ENCODE assay signal across 9 mouse cellular contexts in the genomic region with DNA sequence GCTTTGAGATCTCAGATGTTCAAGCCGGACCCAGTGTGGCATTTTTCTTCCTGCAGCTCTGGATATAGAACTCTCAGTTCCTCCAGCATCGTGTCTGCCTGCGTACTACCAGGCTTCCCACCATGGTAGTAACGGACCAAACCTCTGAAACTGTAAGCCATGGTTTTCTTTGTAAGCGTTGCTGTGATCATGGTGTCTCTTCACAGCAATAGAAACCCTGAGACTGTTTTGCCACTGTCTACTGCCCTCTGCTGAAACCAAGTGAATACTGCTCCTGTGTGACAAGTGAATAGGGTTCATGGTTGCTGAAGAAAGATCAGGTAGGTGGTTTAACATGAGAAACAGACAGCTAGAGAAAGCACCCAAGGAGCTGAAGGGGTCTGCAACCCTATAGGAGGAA. TPM values are rescaled to one million over a fixed set of nuclear protein-coding genes. Genes with fewer than 3 reads are reported as not detected.
DNase-seq lines count a peak whose midpoint lies in the region; ATAC-seq and TF ChIP-seq lines count a peak whose summit lies in the region.
"Had no signal": no experiment of that assay in that cellular context is flagged by ENCODE, and none has a peak within 500 bp of the region (broad histone marks: within the 10 kb centered on the region; RNA-seq: fewer than 3 reads in every experiment).

No protein-coding gene starts in this region.

- H3K27me3 ChIP-seq in midbrain, postnatal 0 days (ENCODE audit: insufficient read depth, low read length) = no peaks in the 10 kb centered on the region
- H3K27me3 ChIP-seq in midbrain, embryonic 13.5 days = no peaks in the 10 kb centered on the region
- H3K27me3 ChIP-seq in forebrain, embryonic 11.5 days (ENCODE audit: control insufficient read depth, insufficient read depth, low read length) = no peaks in the 10 kb centered on the region

- no peak overlapping the region for H3K4me3 ChIP-seq in midbrain, postnatal 0 days (ENCODE audit: low read depth, low read length)
- H3K4me3 ChIP-seq in midbrain, embryonic 13.5 days (replicated peaks) = no peak overlapping the region
- H3K4me3 ChIP-seq in forebrain, embryonic 11.5 days (ENCODE audit: low read depth, low read length) = no peak overlapping the region
- H3K4me3 ChIP-seq: megakaryocyte, embryonic 14.5 days had no signal

- H3K9ac ChIP-seq in midbrain, postnatal 0 days (replicated peaks; ENCODE audit: low read length, poor library complexity, severe bottlenecking) = no peak overlapping the region
- no peak overlapping the region for H3K9ac ChIP-seq in midbrain, embryonic 13.5 days (replicated peaks)
- H3K9ac ChIP-seq in forebrain, embryonic 11.5 days (ENCODE audit: low read length) = no peak overlapping the region

- H3K36me3 ChIP-seq in midbrain, postnatal 0 days (ENCODE audit: insufficient read depth, low read length) = no peaks in the 10 kb centered on the region
- no peaks in the 10 kb centered on the region for H3K36me3 ChIP-seq in midbrain, embryonic 13.5 days
- H3K36me3 ChIP-seq in forebrain, embryonic 11.5 days (ENCODE audit: control insufficient read depth, insufficient read depth, low read length) = no peaks in the 10 kb centered on the region

- no peak for ATAC-seq in midbrain, postnatal 0 days (ENCODE audit: low FRiP score)
- ATAC-seq in midbrain, embryonic 13.5 days = no peak
- ATAC-seq in monocyte, adult 5-6 weeks (replicated peaks; ENCODE audit: insufficient number of reproducible peaks, low FRiP score, low TSS enrichment, poor library complexity, severe bottlenecking) = peak; percentile 84
- ATAC-seq in forebrain, embryonic 11.5 days (replicated peaks; ENCODE audit: low FRiP score) = no peak

- DNase-seq in cerebellum, adult 18-20 months = peak; percentile 12 to 18
- DNase-seq in cerebellum, adult 9-11 months = no peak
- peak; percentile 49 for DNase-seq in midbrain, postnatal 0 days (ENCODE audit: low spot score)
- DNase-seq in cerebellum, postnatal 36 days = peak; percentile 6 to 20
- DNase-seq in kidney, postnatal 36 days = peak; percentile 63 to 69
- no peak for DNase-seq in forebrain, embryonic 11.5 days (ENCODE audit: low spot score)

- TF ChIP-seq CTCF in midbrain, postnatal 0 days (IDR thresholded peaks at IDR 0.05) = peak; percentile 72

- H3K4me1 ChIP-seq in midbrain, postnatal 0 days (ENCODE audit: insufficient read depth, low read length) = no peaks in the 10 kb centered on the region
- no peaks in the 10 kb centered on the region for H3K4me1 ChIP-seq in midbrain, embryonic 13.5 days (replicated peaks)
- no peaks in the 10 kb centered on the region for H3K4me1 ChIP-seq in forebrain, embryonic 11.5 days (replicated peaks; ENCODE audit: control insufficient read depth, insufficient read depth, low read length)

- H3K4me2 ChIP-seq in midbrain, postnatal 0 days (ENCODE audit: low read depth, low read length, poor library complexity, severe bottlenecking) = no peak overlapping the region
- H3K4me2 ChIP-seq in midbrain, embryonic 13.5 days (replicated peaks) = no peak overlapping the region
- no peak overlapping the region for H3K4me2 ChIP-seq in forebrain, embryonic 11.5 days (ENCODE audit: low read depth, low read length, severe bottlenecking)

- no peak overlapping the region for H3K27ac ChIP-seq in midbrain, postnatal 0 days (ENCODE audit: low read depth, low read length)
- no peak overlapping the region for H3K27ac ChIP-seq in midbrain, embryonic 13.5 days
- no peak overlapping the region for H3K27ac ChIP-seq in forebrain, embryonic 11.5 days (ENCODE audit: low read depth, low read length)

- no peaks in the 10 kb centered on the region for H3K9me3 ChIP-seq in midbrain, postnatal 0 days (ENCODE audit: low read length)
- H3K9me3 ChIP-seq in midbrain, embryonic 13.5 days = no peaks in the 10 kb centered on the region
- H3K9me3 ChIP-seq in forebrain, embryonic 11.5 days (ENCODE audit: control insufficient read depth, low read length) = no peaks in the 10 kb centered on the region
- H3K9me3 ChIP-seq: megakaryocyte, embryonic 14.5 days had no signal

- WGBS in midbrain, postnatal 0 days = 64% methylated on average over 5 of the region's 5 CpGs
- WGBS in midbrain, embryonic 13.5 days = 73% methylated on average over 5 of the region's 5 CpGs
- WGBS in forebrain, embryonic 11.5 days = 62% methylated on average over 5 of the region's 5 CpGs

RNA-seq across cellular contexts. Expression of a gene that starts 16.2 kb away (rescaled TPM):
- 1.8 and 6.6 TPM in 2 replicates for total RNA-seq in midbrain, postnatal 0 days (2014; rRNA removed)
- polyA plus RNA-seq in midbrain, postnatal 0 days (2015; fragmentation: Nextera tagmentation; extraction: Ambion mirVana) = 2.1 and 3.6 TPM in 2 replicates
- 0.37 and 0.57 TPM in 2 replicates for polyA plus RNA-seq in midbrain, embryonic 13.5 days (2015; fragmentation: Nextera tagmentation; extraction: Ambion mirVana)
- total RNA-seq in monocyte, adult 5-6 weeks (2017) = 181 to 197 TPM (median 187 TPM) in 3 replicates
- 0.31 TPM in 1 of 2 replicates, not detected in the other for polyA plus RNA-seq in forebrain, embryonic 11.5 days (2014; fragmentation: Nextera tagmentation; extraction: Ambion mirVana)

RNA-seq across cellular contexts. Expression of a gene that starts 26.2 kb away (rescaled TPM):
- total RNA-seq in midbrain, postnatal 0 days (2014; rRNA removed) = 0.57 TPM in 1 of 2 replicates, not detected in the other
- polyA plus RNA-seq in midbrain, postnatal 0 days (2015; fragmentation: Nextera tagmentation; extraction: Ambion mirVana) = 0.25 and 0.48 TPM in 2 replicates
- 0.15 TPM in 1 of 2 replicates, not detected in the other for polyA plus RNA-seq in midbrain, embryonic 13.5 days (2015; fragmentation: Nextera tagmentation; extraction: Ambion mirVana)
- total RNA-seq in monocyte, adult 5-6 weeks (2017) = 364 to 612 TPM (median 571 TPM) in 3 replicates
- polyA plus RNA-seq in forebrain, embryonic 11.5 days (2014; fragmentation: Nextera tagmentation; extraction: Ambion mirVana) = 0.21 and 0.35 TPM in 2 replicates

Comparison
In these comparisons a context has a peak if more than half of its experiments do, and no peak if none do; other contexts are left out.
1. DNase-seq: peak in cerebellum, adult 18-20 months (2 of 2), midbrain, postnatal 0 days (single experiment), cerebellum, postnatal 36 days (2 of 2) and kidney, postnatal 36 days (2 of 2); none in cerebellum, adult 9-11 months (single experiment) and forebrain, embryonic 11.5 days (single experiment).